13 mouse cellular contexts compared by ENCODE assay signal in the genomic region with DNA sequence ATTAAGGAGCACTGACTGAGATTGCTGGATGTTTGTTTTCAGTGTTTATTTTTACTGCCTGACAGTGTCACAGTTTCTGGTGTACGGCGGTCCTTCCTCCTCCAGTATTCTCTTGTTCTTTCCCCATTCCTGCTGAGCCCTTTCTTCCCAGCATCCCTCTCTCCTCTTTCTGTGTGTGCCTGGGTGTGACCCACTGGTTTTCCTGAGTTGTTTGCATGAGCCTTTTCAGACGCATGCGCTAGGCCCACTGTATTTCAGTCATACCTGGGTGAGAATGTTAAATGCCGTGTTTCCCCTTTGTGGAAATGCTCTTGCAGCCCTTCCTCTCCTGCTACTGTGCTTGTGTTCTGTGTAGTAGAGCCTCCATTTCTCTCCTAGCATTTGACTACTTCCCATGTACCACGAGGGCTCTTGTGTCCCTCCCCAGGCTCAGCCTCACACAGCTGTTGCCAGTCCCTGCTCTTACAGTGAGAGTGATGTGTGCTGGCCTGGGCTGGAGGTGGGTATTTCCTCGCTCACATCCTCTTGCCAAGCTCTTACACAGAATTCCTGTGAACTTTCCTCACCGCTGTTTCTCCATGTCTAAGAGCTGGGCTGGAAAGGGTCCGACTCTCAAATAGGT. TPM values are rescaled to one million over a fixed set of nuclear protein-coding genes. Genes with fewer than 3 reads are reported as not detected.
A peak's percentile ranks its signal among the peaks of the same experiment; 100 is the strongest.
DNase-seq lines count a peak whose midpoint lies in the region; ATAC-seq lines count a peak whose summit lies in the region.
"Had no signal": no experiment of that assay in that cellular context is flagged by ENCODE, and none has a peak within 500 bp of the region (broad histone marks: within the 10 kb centered on the region; RNA-seq: fewer than 3 reads in every experiment).

No protein-coding gene starts in this region.

- H3K9me3 ChIP-seq in heart, embryonic 15.5 days (replicated peaks) = no peaks in the 10 kb centered on the region
- H3K9me3 ChIP-seq in embryonic facial prominence, embryonic 15.5 days (replicated peaks) = no peaks in the 10 kb centered on the region
- H3K9me3 ChIP-seq in stomach, embryonic 15.5 days = no peaks in the 10 kb centered on the region

- ATAC-seq in heart, embryonic 15.5 days (replicated peaks; ENCODE audit: insufficient number of reproducible peaks, insufficient read depth, low FRiP score, low read depth) = no peak
- no peak for ATAC-seq in embryonic facial prominence, embryonic 15.5 days (ENCODE audit: insufficient number of reproducible peaks, low FRiP score, low TSS enrichment, low read depth)
- ATAC-seq in stomach, embryonic 15.5 days (ENCODE audit: insufficient read depth, low FRiP score, low read depth) = peak; percentile 65; the same call in 1 of the 2 replicates
- ATAC-seq: liver, postnatal 0 days had no signal

- H3K4me3 ChIP-seq in heart, embryonic 15.5 days = no peak overlapping the region
- H3K4me3 ChIP-seq in embryonic facial prominence, embryonic 15.5 days (replicated peaks) = no peak overlapping the region
- no peak overlapping the region for H3K4me3 ChIP-seq in stomach, embryonic 15.5 days (replicated peaks)

- H3K27ac ChIP-seq in heart, embryonic 15.5 days = peak overlapping the region; percentile 42; the same call in 1 of the 2 replicates
- 0 out of 2 replicates have a peak overlapping the region, but pooled peaks have one; percentile 25 for H3K27ac ChIP-seq in embryonic facial prominence, embryonic 15.5 days (replicated peaks)
- 0 out of 2 replicates have a peak overlapping the region, but pooled peaks have one; percentile 21 for H3K27ac ChIP-seq in stomach, embryonic 15.5 days

- peaks cover 13% of the 10 kb centered on the region; the same call in 1 of the 2 replicates for H3K36me3 ChIP-seq in heart, embryonic 15.5 days
- H3K36me3 ChIP-seq in embryonic facial prominence, embryonic 15.5 days = peaks cover 26% of the 10 kb centered on the region
- H3K36me3 ChIP-seq in stomach, embryonic 15.5 days = peaks cover 6% of the 10 kb centered on the region; the same call in 1 of the 2 replicates

- H3K4me1 ChIP-seq in heart, embryonic 15.5 days (replicated peaks) = peaks cover 15% of the 10 kb centered on the region
- H3K4me1 ChIP-seq in embryonic facial prominence, embryonic 15.5 days = peaks cover 18% of the 10 kb centered on the region; the same call in 1 of the 2 replicates
- 0 out of 2 replicates have a peak, but pooled peaks cover 7% of the 10 kb centered on the region for H3K4me1 ChIP-seq in stomach, embryonic 15.5 days

- no peak for DNase-seq in heart, adult 8-10 months (ENCODE audit: low spot score)
- DNase-seq in lung, postnatal 10 days = peak; percentile 16
- DNase-seq in lung, postnatal 25 days (ENCODE audit: low spot score) = no peak
- no peak for DNase-seq in left cerebral cortex, postnatal 4 days
- DNase-seq in gastrocnemius, adult 18-20 months (ENCODE audit: low spot score) = no peak
- DNase-seq: cerebellum, postnatal 14 days; heart, postnatal 14 days; kidney, postnatal 25 days; liver, postnatal 0 days; thymus, postnatal 25 days had no signal

- 70% methylated on average over 9 of the region's 9 CpGs for WGBS in heart, embryonic 15.5 days
- 66% methylated on average over 9 of the region's 9 CpGs for WGBS in embryonic facial prominence, embryonic 15.5 days
- WGBS in stomach, embryonic 15.5 days = 61% methylated on average over 9 of the region's 9 CpGs

- intact Hi-C loops in left cerebral cortex, postnatal 4 days (cut with DNase I) = no loop called here

- no peak overlapping the region for H3K9ac ChIP-seq in heart, embryonic 15.5 days
- no peak overlapping the region for H3K9ac ChIP-seq in embryonic facial prominence, embryonic 15.5 days
- no peak overlapping the region for H3K9ac ChIP-seq in stomach, embryonic 15.5 days
- H3K9ac ChIP-seq: liver, postnatal 0 days had no signal

- H3K27me3 ChIP-seq in heart, embryonic 15.5 days = no peaks in the 10 kb centered on the region
- H3K27me3 ChIP-seq in embryonic facial prominence, embryonic 15.5 days = no peaks in the 10 kb centered on the region
- H3K27me3 ChIP-seq in stomach, embryonic 15.5 days (replicated peaks) = no peaks in the 10 kb centered on the region

- no peak overlapping the region for H3K4me2 ChIP-seq in heart, embryonic 15.5 days
- no peak overlapping the region for H3K4me2 ChIP-seq in embryonic facial prominence, embryonic 15.5 days (replicated peaks)
- no peak overlapping the region for H3K4me2 ChIP-seq in stomach, embryonic 15.5 days

RNA-seq across cellular contexts. Expression of gene Etnk1, which starts 24.6 kb away (rescaled TPM):
- 10.8 and 14.5 TPM in 2 replicates for polyA plus RNA-seq in heart, embryonic 15.5 days (2015; fragmentation: Nextera tagmentation; extraction: Ambion mirVana)
- 10 to 100 TPM; 26.4 to 29.2 (median 27.7) TPM for total RNA-seq in heart, adult 8-10 months (2022)
- polyA plus RNA-seq in embryonic facial prominence, embryonic 15.5 days (2015; fragmentation: Nextera tagmentation; extraction: Ambion mirVana) = 17.7 and 19.3 TPM in 2 replicates
- 17.2 and 18.7 TPM in 2 replicates for polyA plus RNA-seq in stomach, embryonic 15.5 days (2015; fragmentation: Nextera tagmentation; extraction: Ambion mirVana)
- 100 to 1,000 TPM; 127 to 129 TPM for total RNA-seq in left cerebral cortex, postnatal 4 days (2021)
- total RNA-seq in gastrocnemius, adult 18-20 months (2021) = 10 to 100 TPM; 16.4 to 16.6 TPM

Comparison
In these comparisons a context has a peak if more than half of its experiments do, and no peak if none do; other contexts are left out.
1. RNA of gene Etnk1, which starts 24.6 kb away (total RNA-seq): 127 to 129 TPM in left cerebral cortex, postnatal 4 days; 26.4 to 29.2 TPM in heart, adult 8-10 months and 16.4 to 16.6 TPM in gastrocnemius, adult 18-20 months; every median in the first group is over 4 times any median in the second.
2. Peak in every context shown above with its lines, with median percentiles within 50 percentile points of each other: H3K27ac ChIP-seq.